Mouse (Mus musculus) heart, postnatal 0 days (tissue): ENCODE data around the gene Gm26657. TPM values are rescaled to one million over a fixed set of nuclear protein-coding genes. Genes with fewer than 3 reads are reported as not detected.

ENCODE experiments used
- ATAC-seq: fragments of 200-750 bp; cut with Nextera tagmentation; 2 replicates; pipeline ENCODE4 v1.8.0; 2017; ENCODE audit warnings: low read depth, moderate number of reproducible peaks, moderate library complexity; ENCODE audit not compliant: insufficient read depth
- DNase-seq: peaks from one replicate; pipeline ENCODE4 v3.0.0-alpha.2; 2016; ENCODE audit warnings: low spot score
- H3K27ac ChIP-seq: fragments of 300-500 bp; sonication (generic); 2 replicates; pipeline ENCODE4 v1.5.1; 2014; ENCODE audit warnings: low read depth, mild to moderate bottlenecking
- H3K27me3 ChIP-seq: fragments of 300-500 bp; sonication (generic); 2 replicates; pipeline ENCODE4 v1.6.1; 2014; ENCODE audit warnings: low read length, mixed read lengths; ENCODE audit not compliant: control insufficient read depth, insufficient read depth
- H3K36me3 ChIP-seq: fragments of 300-500 bp; sonication (generic); replicated peaks from 2 replicates; pipeline ENCODE4 v1.6.1; 2014; ENCODE audit warnings: low read length, mixed read lengths; ENCODE audit not compliant: control insufficient read depth, insufficient read depth
- H3K4me1 ChIP-seq: fragments of 300-500 bp; sonication (generic); 2 replicates; pipeline ENCODE4 v1.6.1; 2014; ENCODE audit warnings: antibody characterized with exemption; ENCODE audit not compliant: control insufficient read depth, insufficient read depth
- H3K4me2 ChIP-seq: fragments of 300-500 bp; sonication (generic); 2 replicates; pipeline ENCODE4 v1.6.1; 2014; ENCODE audit warnings: low read depth, mild to moderate bottlenecking, low read length, moderate library complexity
- H3K4me3 ChIP-seq: fragments of 300-500 bp; sonication (generic); 2 replicates; pipeline ENCODE4 v1.5.1; 2014; ENCODE audit warnings: low read depth, low read length
- H3K9ac ChIP-seq: fragments of 300-500 bp; sonication (generic); replicated peaks from 2 replicates; pipeline ENCODE4 v1.6.1; 2014; ENCODE audit warnings: low read depth, low read length, mixed read lengths
- H3K9me3 ChIP-seq: fragments of 300-500 bp; sonication (generic); replicated peaks from 2 replicates; pipeline ENCODE4 v1.6.1; 2016; ENCODE audit warnings: low read length; ENCODE audit not compliant: control insufficient read depth
- CTCF ChIP-seq: IDR thresholded peaks from 2 replicates; pipeline ENCODE4 v1.5.1; 2016; ENCODE audit warnings: antibody characterized with exemption, control low read depth, low read depth
- EP300 ChIP-seq: IDR thresholded peaks from 2 replicates; pipeline ENCODE4 v1.6.1; 2016; ENCODE audit warnings: antibody characterized with exemption, low read depth
- WGBS: fragments of 180-500 bp; shearing (Covaris S2); extraction: QIAGEN DNeasy Blood & Tissue Kit; methylation state at CpG from one replicate; pipeline ENCODE4 v1.1.7; 2014; 5-methylcytosine and 5-hydroxymethylcytosine counted together
- polyA plus RNA-seq: library from polyadenylated mRNA; unstranded; fragments of >200 nt; fragmentation: Nextera tagmentation; extraction: Ambion mirVana; gene quantifications from 2 replicates; pipeline ENCODE4 v1.2.1, GENCODE M21; 2015
- total RNA-seq: library from RNA; depleted of rRNA; stranded (reverse); fragments of >200 nt; gene quantifications from 2 replicates; pipeline ENCODE4 v1.2.3, GENCODE M21; 2014; ENCODE audit warnings: low replicate concordance

Gene Gm26657
- total and polyA plus RNA-seq, 2 experiments from 2014 or later: not detected

DNA sequence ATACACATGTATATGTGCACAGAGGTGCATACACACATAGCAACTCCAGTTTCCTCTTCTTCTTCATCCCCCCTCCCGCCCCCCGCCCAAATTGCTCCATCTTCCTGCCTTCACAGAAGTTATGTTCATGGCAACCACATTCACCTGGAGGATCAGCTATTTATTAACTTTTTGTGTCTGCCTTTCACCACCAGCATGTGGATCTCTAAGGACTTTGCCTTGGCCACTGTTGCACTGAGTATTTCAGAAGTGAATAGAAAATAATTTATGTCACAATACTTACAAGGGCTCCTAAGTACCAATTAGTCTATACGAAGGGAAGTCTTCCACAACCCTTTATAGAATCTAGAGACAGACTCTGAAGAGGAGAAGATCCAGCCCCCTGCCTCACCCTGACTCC is 21.9 kb upstream of the Gm26657 start:
- no peak overlapping the region for H3K4me2 ChIP-seq
- H3K4me1 ChIP-seq: peaks cover 40% of the 10 kb centered on the region
- 87% methylated on average over 3 of the region's 3 CpGs for WGBS
- no peak for TF ChIP-seq EP300
- no peak for TF ChIP-seq CTCF
- DNase-seq (no peak), ATAC-seq (no peak)
- no peaks in the 10 kb centered on the region for H3K27me3 ChIP-seq
- no peaks in the 10 kb centered on the region for H3K9me3 ChIP-seq
- no peak overlapping the region for H3K4me3 ChIP-seq
- peak overlapping the region; percentile 93 for H3K27ac ChIP-seq
- no peaks in the 10 kb centered on the region for H3K36me3 ChIP-seq
- no peak overlapping the region for H3K9ac ChIP-seq

DNA sequence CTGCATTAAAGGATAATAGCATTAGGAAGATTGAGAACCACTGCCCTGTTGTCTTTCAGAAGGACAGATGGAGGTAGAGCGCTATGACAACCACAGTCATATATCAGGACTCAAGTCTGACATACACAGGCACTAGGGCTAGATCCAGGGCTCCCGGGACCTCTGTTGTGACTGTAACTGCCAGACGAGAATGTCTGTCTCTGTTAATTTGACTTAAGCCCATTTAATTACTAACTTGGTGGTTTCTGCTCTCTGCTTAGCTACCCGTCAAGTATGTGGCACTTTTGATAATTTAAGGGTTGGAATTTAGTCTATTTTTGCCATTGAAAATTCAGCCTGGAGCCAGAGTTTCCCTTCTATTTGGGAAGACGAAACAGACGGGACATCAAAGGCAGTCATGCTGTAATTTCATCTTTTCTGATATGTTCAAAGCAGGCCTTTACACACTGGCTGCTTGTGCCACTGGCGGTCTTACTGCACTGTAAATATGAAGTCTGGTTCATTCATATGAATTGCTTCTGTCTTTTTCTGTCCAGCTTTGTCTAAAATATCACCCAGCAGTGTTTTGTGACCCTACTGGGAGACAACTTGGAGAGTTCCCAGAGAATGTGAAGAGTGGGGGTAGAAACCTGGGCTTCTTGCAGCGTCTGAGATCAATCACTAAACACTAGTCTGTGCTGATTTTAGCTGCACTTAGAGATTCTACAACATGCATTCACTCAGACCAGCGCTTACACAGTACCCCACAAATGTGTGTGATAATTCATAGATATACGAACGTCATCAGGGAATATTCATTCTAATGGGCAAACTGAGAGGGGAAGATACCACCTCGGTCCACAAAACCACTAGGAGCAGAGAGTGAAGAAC is 21.1 kb upstream of the Gm26657 start:
- H3K36me3 ChIP-seq: no peaks in the 10 kb centered on the region
- TF ChIP-seq EP300: peak; percentile 47; the same call in 1 of the 2 replicates
- no peak for TF ChIP-seq CTCF
- H3K9ac ChIP-seq: peak overlapping the region; percentile 47; the same call in 1 of the 2 replicates
- ATAC-seq (peak; percentile 78), DNase-seq (peak; percentile 61)
- H3K4me3 ChIP-seq: no peak overlapping the region
- WGBS: 35% methylated on average over 12 of the region's 12 CpGs
- no peak overlapping the region for H3K4me2 ChIP-seq
- peaks cover 40% of the 10 kb centered on the region for H3K4me1 ChIP-seq
- peak overlapping the region; percentile 93 for H3K27ac ChIP-seq
- H3K9me3 ChIP-seq: no peaks in the 10 kb centered on the region
- no peaks in the 10 kb centered on the region for H3K27me3 ChIP-seq

DNA sequence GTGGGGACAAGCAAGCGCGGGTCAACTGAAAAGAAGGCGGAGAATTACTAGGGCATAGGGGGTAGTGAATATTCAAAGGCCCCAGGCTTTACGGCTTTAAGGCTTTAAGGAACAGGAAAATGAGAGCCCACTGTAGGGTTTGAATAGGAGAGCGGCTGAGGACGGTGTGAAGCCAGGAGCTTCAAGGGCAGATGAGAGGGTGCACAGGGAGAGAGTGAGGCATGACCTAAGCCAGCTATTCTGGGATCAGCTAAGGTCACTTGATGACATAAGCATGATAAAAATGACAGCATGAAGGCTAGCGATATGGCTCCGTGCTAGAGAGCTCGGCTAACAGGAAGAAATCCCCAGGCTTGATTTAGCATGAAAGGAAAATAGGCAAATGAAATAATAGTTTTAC is 20.4 kb upstream of the Gm26657 start:
- H3K9me3 ChIP-seq: no peaks in the 10 kb centered on the region
- DNase-seq (peak; percentile 68), ATAC-seq (peak; percentile 91)
- no peaks in the 10 kb centered on the region for H3K27me3 ChIP-seq
- peak overlapping the region; percentile 47; the same call in 1 of the 2 replicates for H3K9ac ChIP-seq
- no peaks in the 10 kb centered on the region for H3K36me3 ChIP-seq
- WGBS: 17% methylated on average over 9 of the region's 9 CpGs
- peaks cover 40% of the 10 kb centered on the region for H3K4me1 ChIP-seq
- TF ChIP-seq CTCF (no peak), EP300 (no peak)
- H3K4me2 ChIP-seq: peak overlapping the region; percentile 6; the same call in 1 of the 2 replicates
- H3K27ac ChIP-seq: peak overlapping the region; percentile 93
- no peak overlapping the region for H3K4me3 ChIP-seq

DNA sequence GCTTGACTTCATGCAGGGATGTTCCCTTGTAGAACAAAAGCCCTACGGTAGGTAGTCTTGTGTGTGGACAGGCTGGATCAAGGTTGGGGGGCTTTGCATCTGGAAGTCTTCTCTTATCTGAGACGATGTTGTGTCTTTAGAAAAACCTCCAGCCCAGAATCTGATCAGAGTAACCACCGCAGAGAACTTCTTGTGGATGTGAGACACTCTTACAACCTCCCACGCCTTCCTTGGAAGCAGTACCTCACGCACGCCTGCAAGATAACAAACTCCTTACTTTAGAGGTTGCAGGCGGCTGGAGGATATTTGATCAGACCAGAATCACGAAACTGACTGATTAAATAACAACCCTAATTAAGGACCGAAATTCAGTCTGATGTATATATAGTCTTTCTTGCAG is 19.5 kb upstream of the Gm26657 start:
- peak overlapping the region; percentile 93 for H3K27ac ChIP-seq
- no peaks in the 10 kb centered on the region for H3K27me3 ChIP-seq
- 49% methylated on average over 9 of the region's 9 CpGs for WGBS
- ATAC-seq (no peak), DNase-seq (no peak)
- no peak overlapping the region for H3K4me2 ChIP-seq
- 0 out of 2 replicates have a peak overlapping the region, but pooled peaks have one; percentile 9 for H3K9ac ChIP-seq
- H3K36me3 ChIP-seq: no peaks in the 10 kb centered on the region
- no peaks in the 10 kb centered on the region for H3K9me3 ChIP-seq
- no peak overlapping the region for H3K4me3 ChIP-seq
- peaks cover 40% of the 10 kb centered on the region for H3K4me1 ChIP-seq
- no peak for TF ChIP-seq EP300
- TF ChIP-seq CTCF: no peak

DNA sequence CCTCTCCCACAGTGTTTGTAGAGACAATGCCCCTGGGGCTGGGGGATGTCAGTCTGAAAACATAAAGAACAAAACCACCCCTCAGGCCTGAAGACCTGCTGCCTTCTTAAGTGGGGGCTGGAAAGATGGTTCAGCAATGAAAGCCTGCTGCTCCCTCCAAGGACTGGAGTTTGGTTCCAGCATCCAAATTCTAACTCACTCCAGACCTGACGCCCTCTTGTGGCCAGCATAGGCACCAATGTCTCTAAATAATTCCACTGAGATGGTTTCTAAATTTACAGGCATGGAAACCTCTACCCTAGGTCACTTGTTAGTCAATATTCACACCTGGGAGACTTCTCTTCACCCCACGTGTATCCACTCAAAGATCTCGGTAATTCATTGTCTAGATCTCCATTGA is 18.4 kb upstream of the Gm26657 start:
- Histone ChIP-seq H3K27ac (no peak overlapping the region), H3K4me3 (no peak overlapping the region), H3K4me2 (no peak overlapping the region), H3K4me1 (peaks cover 37% of the 10 kb centered on the region), H3K9me3 (no peaks in the 10 kb centered on the region), H3K27me3 (no peaks in the 10 kb centered on the region), H3K9ac (no peak overlapping the region), H3K36me3 (no peaks in the 10 kb centered on the region)
- TF ChIP-seq EP300 (no peak), CTCF (peak; percentile 55)
- ATAC-seq: no peak
- 38% methylated on average over 3 of the region's 3 CpGs for WGBS
- peak; percentile 35 for DNase-seq
